Mouse (Mus musculus) myocyte (in vitro differentiated cells): ENCODE results near the gene Cd3eap. TPM values are rescaled to one million over a fixed set of nuclear protein-coding genes. Genes with fewer than 3 reads are reported as not detected.
A peak's percentile ranks its signal among the peaks of the same experiment; 100 is the strongest.

Experiments
- H3K27me3 ChIP-seq: one replicate; pipeline ENCODE4 v1.6.1; 2011; ENCODE audit not compliant: control insufficient read depth, insufficient read depth, insufficient read length
- H3K36me3 ChIP-seq: one replicate; pipeline ENCODE4 v1.6.1; 2011; ENCODE audit not compliant: control insufficient read depth, insufficient read depth
- H3K4me2 ChIP-seq: one replicate; pipeline ENCODE4 v1.6.1; 2011; ENCODE audit warnings: low read depth, control low read depth
- H3K4me3 ChIP-seq: one replicate; pipeline ENCODE4 v1.5.1; 2011; ENCODE audit warnings: mild to moderate bottlenecking, control low read depth, moderate library complexity
- H3K79me2 ChIP-seq: one replicate; pipeline ENCODE4 v1.6.1; 2011; ENCODE audit not compliant: control insufficient read depth, insufficient read depth
- H3ac ChIP-seq: one replicate; pipeline ENCODE4 v1.6.1; 2011; ENCODE audit not compliant: control insufficient read depth, insufficient read length
- CEBPB ChIP-seq: IDR thresholded peaks from 2 replicates; pipeline ENCODE4 v1.6.1; 2011; ENCODE audit warnings: mild to moderate bottlenecking, moderate library complexity; ENCODE audit not compliant: poor library complexity, insufficient read depth, severe bottlenecking
- E2F4 ChIP-seq: IDR thresholded peaks from one replicate; pipeline ENCODE4 v1.6.1; 2011; ENCODE audit warnings: mild to moderate bottlenecking, control low read depth, moderate library complexity; ENCODE audit not compliant: insufficient read depth
- MAX ChIP-seq: IDR thresholded peaks from one replicate; pipeline ENCODE4 v1.6.1; 2011; ENCODE audit warnings: low read depth, mild to moderate bottlenecking, control low read depth
- MYOD1 ChIP-seq, 3 experiments: IDR thresholded peaks; one replicate each; pipeline ENCODE4 v1.6.1; 2011; ENCODE audit warnings: control low read depth in 2 of 3, low read depth in 2 of 3, mild to moderate bottlenecking in 2 of 3, moderate library complexity in 1 of 3; ENCODE audit not compliant: insufficient read length in 2 of 3, control insufficient read depth in 1 of 3
- MYOG ChIP-seq, 3 experiments: IDR thresholded peaks; one replicate each; pipeline ENCODE4 v1.6.1; 2011; ENCODE audit warnings: control low read depth in 2 of 3, low read depth in 2 of 3, mild to moderate bottlenecking in 2 of 3; ENCODE audit not compliant: insufficient read length in 2 of 3, control insufficient read depth in 1 of 3, insufficient read depth in 1 of 3
- POLR2A ChIP-seq: IDR thresholded peaks from one replicate; pipeline ENCODE4 v1.6.1; 2011; ENCODE audit warnings: low read depth, mild to moderate bottlenecking, control low read depth, moderate library complexity; ENCODE audit not compliant: insufficient read length
- POLR2AphosphoS2 ChIP-seq: IDR thresholded peaks from one replicate; pipeline ENCODE4 v1.6.1; 2011; ENCODE audit warnings: low read depth, control low read depth; ENCODE audit not compliant: insufficient read length
- REST ChIP-seq: IDR thresholded peaks from one replicate; pipeline ENCODE4 v1.6.1; 2011; ENCODE audit warnings: mild to moderate bottlenecking, control low read depth, moderate library complexity; ENCODE audit not compliant: insufficient read depth, insufficient read length
- SRF ChIP-seq: IDR thresholded peaks from one replicate; pipeline ENCODE4 v1.6.1; 2011; ENCODE audit warnings: low read depth; ENCODE audit not compliant: control insufficient read depth, insufficient read length
- TCF12 ChIP-seq: IDR thresholded peaks from one replicate; pipeline ENCODE4 v1.6.1; 2011; ENCODE audit warnings: mild to moderate bottlenecking, control low read depth; ENCODE audit not compliant: poor library complexity, insufficient read depth, severe bottlenecking
- TCF3 ChIP-seq: IDR thresholded peaks from one replicate; pipeline ENCODE4 v1.6.1; 2011; ENCODE audit warnings: low read depth, control low read depth; ENCODE audit not compliant: insufficient read length
- USF1 ChIP-seq: IDR thresholded peaks from one replicate; pipeline ENCODE4 v1.6.1; 2011; ENCODE audit warnings: low read depth, mild to moderate bottlenecking, control low read depth, moderate library complexity
- polyA plus RNA-seq: library from polyadenylated mRNA; unstranded; fragments of >200 nt; fragmentation: generic; extraction: Trizol; gene quantifications from one replicate; pipeline ENCODE4 v1.2.1, GENCODE M21; 2012; ENCODE audit warnings: missing spikeins

The Cd3eap gene
- polyA plus RNA-seq, 1 experiment = 13.7 TPM

GRCm38 (mm10) chr7:19320637-19321036, 38.6 kb downstream of the Cd3eap start:
- no peak overlapping the region for H3K4me3 ChIP-seq
- peak overlapping the region; percentile 89 for H3K4me2 ChIP-seq
- no peaks in the 10 kb centered on the region for H3K27me3 ChIP-seq
- no peaks in the 10 kb centered on the region for H3K79me2 ChIP-seq
- no peak overlapping the region for H3ac ChIP-seq
- no peaks in the 10 kb centered on the region for H3K36me3 ChIP-seq
- TF ChIP-seq MYOD1 (IDR thresholded peaks at IDR 0.05; ENCODE audit: control insufficient read depth in 1 of 3, insufficient read length in 2 of 3, low read depth in 2 of 3) (no peak), POLR2A (no peak), SRF (no peak), USF1 (no peak), TCF3 (no peak), REST (no peak), TCF12 (no peak), POLR2AphosphoS2 (no peak), E2F4 (no peak), MAX (no peak), MYOG (IDR thresholded peaks at IDR 0.05; ENCODE audit: control insufficient read depth in 1 of 3, insufficient read depth in 1 of 3, insufficient read length in 2 of 3, low read depth in 2 of 3) (no peak), CEBPB (no peak)

- TF ChIP-seq SRF (no peak), POLR2A (peak; percentile 67), E2F4 (no peak), TCF12 (no peak), USF1 (no peak), REST (no peak), POLR2AphosphoS2 (peak; percentile 64), MYOG (IDR thresholded peaks at IDR 0.05; ENCODE audit: control insufficient read depth in 1 of 3, insufficient read depth in 1 of 3, insufficient read length in 2 of 3, low read depth in 2 of 3) (no peak), MYOD1 (IDR thresholded peaks at IDR 0.05; ENCODE audit: control insufficient read depth in 1 of 3, insufficient read length in 2 of 3, low read depth in 2 of 3) (peak in 1 of 3 experiments; percentile 36), TCF3 (no peak)
These were observed 39.4 kb downstream of the Cd3eap start for GRCm38 (mm10) chr7:19319906-19320305.

GRCm38 (mm10) chr7:19319458-19319857, 39.8 kb downstream of the Cd3eap start:
- no peak overlapping the region for H3K4me3 ChIP-seq
- TF ChIP-seq MAX (no peak), TCF12 (no peak), SRF (no peak), TCF3 (no peak), POLR2AphosphoS2 (no peak), MYOG (IDR thresholded peaks at IDR 0.05; ENCODE audit: control insufficient read depth in 1 of 3, insufficient read depth in 1 of 3, insufficient read length in 2 of 3, low read depth in 2 of 3) (no peak), MYOD1 (IDR thresholded peaks at IDR 0.05; ENCODE audit: control insufficient read depth in 1 of 3, insufficient read length in 2 of 3, low read depth in 2 of 3) (no peak), CEBPB (no peak), USF1 (no peak), POLR2A (no peak), E2F4 (no peak)
- no peak overlapping the region for H3ac ChIP-seq
- no peaks in the 10 kb centered on the region for H3K27me3 ChIP-seq
- H3K4me2 ChIP-seq = peak overlapping the region; percentile 89
- H3K36me3 ChIP-seq = no peaks in the 10 kb centered on the region
- no peaks in the 10 kb centered on the region for H3K79me2 ChIP-seq

More at GRCm38 (mm10) chr7:19319906-19320305, 39.4 kb downstream of the Cd3eap start:
- peak overlapping the region; percentile 89 for H3K4me2 ChIP-seq
- H3K79me2 ChIP-seq = no peaks in the 10 kb centered on the region
- H3K36me3 ChIP-seq = no peaks in the 10 kb centered on the region
- H3K4me3 ChIP-seq = no peak overlapping the region
- H3ac ChIP-seq = no peak overlapping the region
- H3K27me3 ChIP-seq = no peaks in the 10 kb centered on the region

GRCm38 (mm10) chr7:19318676-19319075, 40.6 kb downstream of the Cd3eap start:
- TF ChIP-seq REST (no peak), TCF3 (no peak), TCF12 (no peak), MAX (no peak), USF1 (no peak), CEBPB (no peak), E2F4 (no peak), MYOG (IDR thresholded peaks at IDR 0.05; ENCODE audit: control insufficient read depth in 1 of 3, insufficient read depth in 1 of 3, insufficient read length in 2 of 3, low read depth in 2 of 3) (no peak), POLR2AphosphoS2 (no peak), POLR2A (no peak), SRF (no peak), MYOD1 (IDR thresholded peaks at IDR 0.05; ENCODE audit: control insufficient read depth in 1 of 3, insufficient read length in 2 of 3, low read depth in 2 of 3) (no peak)
- Histone ChIP-seq H3K4me3 (no peak overlapping the region), H3ac (no peak overlapping the region), H3K27me3 (no peaks in the 10 kb centered on the region), H3K79me2 (no peaks in the 10 kb centered on the region), H3K36me3 (no peaks in the 10 kb centered on the region), H3K4me2 (no peak overlapping the region)

- Histone ChIP-seq H3K36me3 (no peaks in the 10 kb centered on the region), H3K79me2 (no peaks in the 10 kb centered on the region), H3K4me3 (no peak overlapping the region), H3K4me2 (no peak overlapping the region), H3K27me3 (no peaks in the 10 kb centered on the region), H3ac (no peak overlapping the region)
- TF ChIP-seq MYOD1 (IDR thresholded peaks at IDR 0.05; ENCODE audit: control insufficient read depth in 1 of 3, insufficient read length in 2 of 3, low read depth in 2 of 3) (no peak), TCF3 (no peak), MYOG (IDR thresholded peaks at IDR 0.05; ENCODE audit: control insufficient read depth in 1 of 3, insufficient read depth in 1 of 3, insufficient read length in 2 of 3, low read depth in 2 of 3) (no peak), TCF12 (no peak), USF1 (no peak), CEBPB (no peak), E2F4 (no peak), POLR2A (no peak), REST (no peak)
These were observed 41.1 kb downstream of the Cd3eap start for GRCm38 (mm10) chr7:19318201-19318600.
